Mouse (Mus musculus): Measurements from ENCODE around the gene Sh2d1b2. TPM values are rescaled to one million over a fixed set of nuclear protein-coding genes. Genes with fewer than 3 reads are reported as not detected.
A peak's percentile ranks its signal among the peaks of the same experiment; 100 is the strongest.

Gene Sh2d1b2
- polyA plus RNA-seq, 1 experiment, result not detected

DNA sequence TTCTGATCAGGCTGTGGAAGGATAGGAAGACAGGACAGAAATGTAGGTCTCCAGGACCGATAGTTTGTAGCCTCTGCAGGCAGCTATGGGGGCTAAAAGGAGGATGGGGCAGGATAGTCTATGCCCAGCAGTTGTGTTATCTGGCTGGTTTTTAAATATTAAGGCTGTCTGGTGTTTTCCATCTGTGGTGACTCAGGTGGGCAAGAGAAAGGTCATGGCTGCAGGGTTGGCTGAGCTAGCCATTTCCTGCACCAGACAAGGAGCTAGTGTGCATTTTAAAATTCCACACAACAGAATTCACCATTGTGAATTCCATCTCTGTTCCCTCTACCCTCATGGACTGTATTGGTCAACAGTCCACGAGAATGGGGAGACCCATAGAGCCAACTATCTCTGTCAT lies 9.3 kb upstream of the Sh2d1b2 start:
- Histone ChIP-seq H3K4me1 (ENCODE audit: control insufficient read depth, insufficient read depth, low read length) (no peaks in the 10 kb centered on the region), H3K27ac (ENCODE audit: control insufficient read depth, insufficient read depth, low read depth, low read length) (no peak overlapping the region), H3K4me3 (ENCODE audit: control insufficient read depth, low read depth, low read length) (no peak overlapping the region), H3K27me3 (ENCODE audit: control insufficient read depth, insufficient read depth, low read length) (no peaks in the 10 kb centered on the region), H3K36me3 (ENCODE audit: control insufficient read depth, insufficient read depth, low read length) (no peaks in the 10 kb centered on the region)
- TF ChIP-seq CTCF (IDR thresholded peaks at IDR 0.05; ENCODE audit: control insufficient read depth, insufficient read depth, insufficient replicate concordance, low read depth, low read length), result no peak
- no peak for TF ChIP-seq POLR2A (IDR thresholded peaks at IDR 0.05; ENCODE audit: control insufficient read depth, low read depth, low read length)

DNA sequence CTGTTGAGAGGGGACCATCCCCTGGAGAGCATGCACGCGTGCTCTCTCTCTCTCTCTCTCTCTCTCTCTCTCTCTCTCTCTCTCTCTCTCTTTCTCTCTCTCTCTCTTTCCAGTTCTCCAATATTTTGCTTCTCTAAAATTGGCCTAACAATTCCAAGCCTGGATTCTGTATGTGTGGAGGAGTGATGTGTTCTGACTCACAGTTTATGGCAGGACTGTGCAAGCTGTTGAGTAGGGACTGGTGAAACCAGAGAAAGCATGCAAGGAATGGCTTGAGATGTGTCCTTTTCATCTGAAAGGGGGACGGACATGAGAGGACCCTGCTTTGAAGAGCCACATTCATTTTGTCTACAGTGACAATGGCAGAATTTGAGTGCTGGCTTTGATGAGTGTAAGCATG lies 12.5 kb downstream of the Sh2d1b2 start:
- H3K27ac ChIP-seq (ENCODE audit: control insufficient read depth, insufficient read depth, low read depth, low read length), result no peak overlapping the region
- no peaks in the 10 kb centered on the region for H3K27me3 ChIP-seq (ENCODE audit: control insufficient read depth, insufficient read depth, low read length)
- no peaks in the 10 kb centered on the region for H3K4me1 ChIP-seq (ENCODE audit: control insufficient read depth, insufficient read depth, low read length)
- no peak overlapping the region for H3K4me3 ChIP-seq (ENCODE audit: control insufficient read depth, low read depth, low read length)
- H3K36me3 ChIP-seq (ENCODE audit: control insufficient read depth, insufficient read depth, low read length), result no peaks in the 10 kb centered on the region
- TF ChIP-seq CTCF (IDR thresholded peaks at IDR 0.05; ENCODE audit: control insufficient read depth, insufficient read depth, insufficient replicate concordance, low read depth, low read length) (no peak), POLR2A (IDR thresholded peaks at IDR 0.05; ENCODE audit: control insufficient read depth, low read depth, low read length) (no peak)

DNA sequence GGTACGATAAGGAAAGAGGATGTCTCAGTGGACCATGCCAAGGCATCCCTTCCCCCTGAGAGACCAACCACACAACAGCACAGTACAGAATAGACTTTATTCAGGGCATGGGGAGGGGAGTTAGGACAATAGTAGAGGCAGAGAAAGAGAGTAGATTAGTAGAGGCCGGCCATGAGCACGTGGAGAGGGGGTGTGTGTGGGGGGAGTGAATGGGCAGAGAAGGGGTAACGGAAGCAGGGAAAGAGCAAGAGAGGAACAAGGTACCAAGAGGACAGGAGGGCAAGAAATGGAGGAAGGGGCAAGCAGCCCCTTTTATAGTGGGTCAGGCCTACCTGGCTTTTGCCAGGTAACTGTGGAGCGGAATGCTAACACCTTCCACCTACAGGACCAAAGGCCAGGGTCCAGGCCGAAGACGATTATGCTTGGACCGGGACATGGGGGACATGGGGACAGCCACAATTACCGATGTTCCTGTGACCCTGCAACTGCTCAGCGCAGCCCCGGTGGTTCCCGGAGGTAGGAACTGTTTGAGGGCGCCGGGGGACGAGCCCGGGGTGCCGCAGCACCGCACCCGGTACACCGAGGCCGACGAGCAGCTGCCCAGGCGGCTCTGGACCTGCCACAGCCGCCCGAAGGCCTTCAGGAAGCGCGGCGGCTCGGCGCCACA lies 22.5 kb downstream of the Sh2d1b2 start:
- Histone ChIP-seq H3K36me3 (ENCODE audit: control insufficient read depth, insufficient read depth, low read length) (no peaks in the 10 kb centered on the region), H3K4me3 (ENCODE audit: control insufficient read depth, low read depth, low read length) (peak overlapping the region; percentile 72), H3K27ac (ENCODE audit: control insufficient read depth, insufficient read depth, low read depth, low read length) (peak overlapping the region; percentile 14), H3K4me1 (ENCODE audit: control insufficient read depth, insufficient read depth, low read length) (no peaks in the 10 kb centered on the region; the same call in 1 of the 2 replicates), H3K27me3 (ENCODE audit: control insufficient read depth, insufficient read depth, low read length) (no peaks in the 10 kb centered on the region)
- TF ChIP-seq CTCF (IDR thresholded peaks at IDR 0.05; ENCODE audit: control insufficient read depth, insufficient read depth, insufficient replicate concordance, low read depth, low read length) (no peak), POLR2A (IDR thresholded peaks at IDR 0.05; ENCODE audit: control insufficient read depth, low read depth, low read length) (no peak)

DNA sequence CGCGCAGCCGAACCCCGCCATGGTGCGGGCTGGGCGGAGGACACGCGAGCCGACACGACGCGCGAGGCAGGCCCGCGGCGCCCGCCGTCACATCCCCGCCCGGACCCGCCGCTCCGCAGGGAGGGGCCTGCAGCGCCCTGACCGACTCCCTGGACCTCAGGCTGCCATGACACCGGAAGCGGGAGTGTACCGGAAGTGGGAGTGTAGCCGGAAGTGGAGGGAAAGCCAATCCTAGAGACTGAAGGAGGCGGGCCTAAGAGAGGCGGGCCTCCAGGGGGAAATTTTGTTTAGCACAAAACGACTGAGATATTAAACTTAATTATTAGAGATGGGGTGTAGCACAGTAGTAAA lies 23.0 kb downstream of the Sh2d1b2 start:
- Histone ChIP-seq H3K4me3 (ENCODE audit: control insufficient read depth, low read depth, low read length) (peak overlapping the region; percentile 72), H3K27ac (ENCODE audit: control insufficient read depth, insufficient read depth, low read depth, low read length) (peak overlapping the region; percentile 14), H3K27me3 (ENCODE audit: control insufficient read depth, insufficient read depth, low read length) (no peaks in the 10 kb centered on the region), H3K4me1 (ENCODE audit: control insufficient read depth, insufficient read depth, low read length) (no peaks in the 10 kb centered on the region; the same call in 1 of the 2 replicates), H3K36me3 (ENCODE audit: control insufficient read depth, insufficient read depth, low read length) (no peaks in the 10 kb centered on the region)
- TF ChIP-seq POLR2A (IDR thresholded peaks at IDR 0.05; ENCODE audit: control insufficient read depth, low read depth, low read length) (peak; percentile 68; the same call in 1 of the 2 replicates), CTCF (IDR thresholded peaks at IDR 0.05; ENCODE audit: control insufficient read depth, insufficient read depth, insufficient replicate concordance, low read depth, low read length) (no peak)

DNA sequence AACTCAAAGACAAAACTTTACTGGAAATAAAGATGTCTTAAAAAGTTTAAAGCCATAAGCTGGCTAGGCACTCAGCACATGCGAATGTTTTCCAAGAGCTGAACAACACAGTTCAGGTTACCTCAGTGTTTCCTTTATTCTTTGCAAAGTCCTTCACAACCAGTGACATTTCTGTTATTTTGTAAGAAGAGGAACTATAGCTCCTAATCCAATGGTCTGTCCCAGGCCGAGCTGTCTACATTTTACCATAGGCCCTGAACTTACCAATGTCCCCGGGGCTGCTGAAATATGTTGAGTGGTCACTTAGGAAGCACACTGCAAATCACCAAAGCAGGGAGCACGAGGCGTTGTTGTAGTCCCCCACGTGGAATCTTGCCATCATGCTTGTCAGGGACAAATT lies 37.7 kb downstream of the Sh2d1b2 start:
- Histone ChIP-seq H3K36me3 (ENCODE audit: control insufficient read depth, insufficient read depth, low read length) (no peaks in the 10 kb centered on the region), H3K27ac (ENCODE audit: control insufficient read depth, insufficient read depth, low read depth, low read length) (no peak overlapping the region), H3K4me3 (ENCODE audit: control insufficient read depth, low read depth, low read length) (no peak overlapping the region), H3K27me3 (ENCODE audit: control insufficient read depth, insufficient read depth, low read length) (no peaks in the 10 kb centered on the region), H3K4me1 (ENCODE audit: control insufficient read depth, insufficient read depth, low read length) (no peaks in the 10 kb centered on the region)
- no peak for TF ChIP-seq POLR2A (IDR thresholded peaks at IDR 0.05; ENCODE audit: control insufficient read depth, low read depth, low read length)
- TF ChIP-seq CTCF (IDR thresholded peaks at IDR 0.05; ENCODE audit: control insufficient read depth, insufficient read depth, insufficient replicate concordance, low read depth, low read length), result no peak

DNA sequence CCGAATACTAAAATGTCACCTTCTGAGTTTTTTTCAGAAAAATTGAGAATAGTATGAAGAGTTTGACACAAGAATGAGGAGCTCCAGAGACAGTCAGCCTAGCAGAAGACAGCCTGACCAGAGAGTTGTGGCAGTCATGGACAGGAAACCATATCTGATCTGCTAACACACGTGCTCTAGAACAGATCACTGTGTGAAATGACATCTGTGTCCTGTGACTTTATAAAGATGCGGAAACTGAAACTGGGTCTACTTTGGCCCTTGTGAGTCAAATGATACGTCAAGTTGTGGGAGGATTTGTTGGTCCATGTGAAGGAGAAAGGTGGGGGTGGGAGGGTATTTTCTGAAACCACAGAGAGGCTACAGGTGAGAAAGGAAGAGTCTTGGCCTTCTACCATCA lies 38.1 kb downstream of the Sh2d1b2 start:
- Histone ChIP-seq H3K36me3 (ENCODE audit: control insufficient read depth, insufficient read depth, low read length) (no peaks in the 10 kb centered on the region), H3K4me1 (ENCODE audit: control insufficient read depth, insufficient read depth, low read length) (no peaks in the 10 kb centered on the region), H3K4me3 (ENCODE audit: control insufficient read depth, low read depth, low read length) (no peak overlapping the region), H3K27ac (ENCODE audit: control insufficient read depth, insufficient read depth, low read depth, low read length) (no peak overlapping the region), H3K27me3 (ENCODE audit: control insufficient read depth, insufficient read depth, low read length) (no peaks in the 10 kb centered on the region)
- no peak for TF ChIP-seq CTCF (IDR thresholded peaks at IDR 0.05; ENCODE audit: control insufficient read depth, insufficient read depth, insufficient replicate concordance, low read depth, low read length)
- no peak for TF ChIP-seq POLR2A (IDR thresholded peaks at IDR 0.05; ENCODE audit: control insufficient read depth, low read depth, low read length)

DNA sequence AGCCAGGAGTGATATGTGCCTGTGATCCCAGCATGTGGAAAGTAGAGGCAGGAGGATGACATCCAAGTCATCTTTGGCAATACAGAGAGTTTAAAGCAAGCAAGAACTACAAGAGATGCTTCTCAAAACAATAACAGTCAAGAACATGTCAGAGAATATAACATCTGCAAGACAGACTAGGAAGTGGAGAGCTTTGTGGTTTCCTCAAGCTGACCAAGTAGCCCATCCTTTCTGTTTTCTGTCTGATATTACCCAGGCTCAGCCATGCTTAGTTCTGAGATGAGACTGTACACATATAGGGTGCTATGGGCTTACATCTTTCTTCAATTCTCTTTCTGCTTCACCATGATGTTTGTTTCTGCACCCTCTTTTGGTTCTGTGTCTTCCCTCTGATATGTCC lies 40.7 kb downstream of the Sh2d1b2 start:
- no peaks in the 10 kb centered on the region for H3K36me3 ChIP-seq (ENCODE audit: control insufficient read depth, insufficient read depth, low read length)
- no peaks in the 10 kb centered on the region for H3K27me3 ChIP-seq (ENCODE audit: control insufficient read depth, insufficient read depth, low read length)
- no peak overlapping the region for H3K4me3 ChIP-seq (ENCODE audit: control insufficient read depth, low read depth, low read length)
- H3K4me1 ChIP-seq (ENCODE audit: control insufficient read depth, insufficient read depth, low read length), result no peaks in the 10 kb centered on the region
- TF ChIP-seq CTCF (IDR thresholded peaks at IDR 0.05; ENCODE audit: control insufficient read depth, insufficient read depth, insufficient replicate concordance, low read depth, low read length) (no peak), POLR2A (IDR thresholded peaks at IDR 0.05; ENCODE audit: control insufficient read depth, low read depth, low read length) (no peak)
- no peak overlapping the region for H3K27ac ChIP-seq (ENCODE audit: control insufficient read depth, insufficient read depth, low read depth, low read length)
